Mouse (Mus musculus): ENCODE results near the gene Stmn1.
A peak's percentile ranks its signal among the peaks of the same experiment; 100 is the strongest.

The Stmn1 gene

GRCm38 (mm10) chr4:134458856-134459255 is 9.3 kb upstream of the Stmn1 start:
- peak; percentile 36 for DNase-seq (ENCODE audit: low spot score)

- no peak for DNase-seq (ENCODE audit: low spot score)
These were observed 7.8 kb upstream of the Stmn1 start for GRCm38 (mm10) chr4:134460277-134460676.

- no peak for DNase-seq (ENCODE audit: low spot score)
These were observed 6.9 kb upstream of the Stmn1 start for GRCm38 (mm10) chr4:134461252-134461651.

GRCm38 (mm10) chr4:134465789-134466188 is 2.3 kb upstream of the Stmn1 start:
- DNase-seq (ENCODE audit: low spot score): no peak

GRCm38 (mm10) chr4:134466381-134467262 is 1.5 kb upstream of the Stmn1 start:
- no peak for DNase-seq (ENCODE audit: low spot score)

GRCm38 (mm10) chr4:134467435-134468214 is 495 bp upstream of the Stmn1 start:
- no peak for DNase-seq (ENCODE audit: low spot score)

GRCm38 (mm10) chr4:134468578-134469266 is 602 bp downstream of the Stmn1 start:
- peak; percentile 85 for DNase-seq (ENCODE audit: low spot score)

- no peak for DNase-seq (ENCODE audit: low spot score)
These were observed 1.2 kb downstream of the Stmn1 start for GRCm38 (mm10) chr4:134469341-134469796.

- DNase-seq (ENCODE audit: low spot score): no peak
These were observed 1.9 kb downstream of the Stmn1 start for GRCm38 (mm10) chr4:134469985-134470384.

- DNase-seq (ENCODE audit: low spot score): no peak
These were observed 3.3 kb downstream of the Stmn1 start for GRCm38 (mm10) chr4:134471469-134471868.

- DNase-seq (ENCODE audit: low spot score): no peak
These were observed 5.6 kb downstream of the Stmn1 start for GRCm38 (mm10) chr4:134473764-134474163.

GRCm38 (mm10) chr4:134474240-134474639 is 6.1 kb downstream of the Stmn1 start:
- DNase-seq (ENCODE audit: low spot score): no peak

- DNase-seq (ENCODE audit: low spot score): no peak
These were observed 8.8 kb downstream of the Stmn1 start for GRCm38 (mm10) chr4:134476899-134477298.

- DNase-seq (ENCODE audit: low spot score): peak; percentile 78
These were observed 9.9 kb downstream of the Stmn1 start for GRCm38 (mm10) chr4:134478031-134478430.

GRCm38 (mm10) chr4:134479839-134480238 is 11.7 kb downstream of the Stmn1 start:
- no peak for DNase-seq (ENCODE audit: low spot score)

GRCm38 (mm10) chr4:134480864-134481263 is 12.7 kb downstream of the Stmn1 start:
- DNase-seq (ENCODE audit: low spot score): peak; percentile 67

GRCm38 (mm10) chr4:134481270-134481669 is 13.2 kb downstream of the Stmn1 start:
- DNase-seq (ENCODE audit: low spot score): no peak

- peak; percentile 18 for DNase-seq (ENCODE audit: low spot score)
These were observed 14.3 kb downstream of the Stmn1 start for GRCm38 (mm10) chr4:134482442-134482841.

- no peak for DNase-seq (ENCODE audit: low spot score)
These were observed 15.1 kb downstream of the Stmn1 start for GRCm38 (mm10) chr4:134483078-134483688.

- DNase-seq (ENCODE audit: low spot score): no peak
These were observed 15.6 kb downstream of the Stmn1 start for GRCm38 (mm10) chr4:134483696-134484095.

- DNase-seq (ENCODE audit: low spot score): no peak
These were observed 16.1 kb downstream of the Stmn1 start for GRCm38 (mm10) chr4:134484231-134484630.

All from adipocyte (in vitro differentiated cells).